Mouse (Mus musculus) small intestine, adult 2 months (tissue): ENCODE measurements around the gene Ttc34.

ENCODE experiments used
- CTCF ChIP-seq: fragments of 200-500 bp; IDR thresholded peaks from 2 replicates; pipeline ENCODE4 v1.5.1; 2012; ENCODE audit warnings: low read depth, mild to moderate bottlenecking, control low read depth, inconsistent platforms, low read length, moderate library complexity, mixed read lengths; ENCODE audit not compliant: insufficient replicate concordance, insufficient read length; ENCODE audit errors: extremely low read depth
- POLR2A ChIP-seq: fragments of 200-500 bp; IDR thresholded peaks from 2 replicates; pipeline ENCODE4 v1.6.1; 2012; ENCODE audit warnings: low read depth, mild to moderate bottlenecking, control low read depth, inconsistent platforms, low read length, moderate library complexity

GRCm38 (mm10) chr4:154861967-154862366 lies 24.7 kb downstream of the Ttc34 start:
- TF ChIP-seq CTCF: no peak
- no peak for TF ChIP-seq POLR2A
